Mouse (Mus musculus): ENCODE results near the gene Nnmt. TPM values are rescaled to one million over a fixed set of nuclear protein-coding genes. Genes with fewer than 3 reads are reported as not detected.

Gene Nnmt
- polyA plus RNA-seq, 1 experiment from 2014 or later: 13.3 TPM

GRCm38 (mm10) chr9:48604226-48604625, 727 bp downstream of the Nnmt start:
- ATAC-seq (ENCODE audit: insufficient number of reproducible peaks, low FRiP score, low TSS enrichment, low read depth): no peak
- Histone ChIP-seq H3K4me3 (replicated peaks) (no peak overlapping the region), H3K4me2 (replicated peaks) (no peak overlapping the region), H3K9me3 (replicated peaks) (no peaks in the 10 kb centered on the region), H3K9ac (no peak overlapping the region), H3K36me3 (no peaks in the 10 kb centered on the region), H3K4me1 (peaks cover 9% of the 10 kb centered on the region; the same call in 1 of the 2 replicates), H3K27ac (replicated peaks) (no peak overlapping the region), H3K27me3 (no peaks in the 10 kb centered on the region)
- 50% methylated on average over 1 of the region's 1 CpGs for WGBS

GRCm38 (mm10) chr9:48600881-48601280, 4.1 kb downstream of the Nnmt start:
- Histone ChIP-seq H3K36me3 (no peaks in the 10 kb centered on the region), H3K9me3 (replicated peaks) (no peaks in the 10 kb centered on the region), H3K27me3 (no peaks in the 10 kb centered on the region), H3K4me1 (peaks cover 9% of the 10 kb centered on the region; the same call in 1 of the 2 replicates), H3K4me3 (replicated peaks) (no peak overlapping the region), H3K9ac (no peak overlapping the region), H3K4me2 (replicated peaks) (no peak overlapping the region), H3K27ac (replicated peaks) (no peak overlapping the region)
- WGBS: 77% methylated on average over 9 of the region's 9 CpGs
- no peak for ATAC-seq (ENCODE audit: insufficient number of reproducible peaks, low FRiP score, low TSS enrichment, low read depth)

GRCm38 (mm10) chr9:48600066-48600465, 4.9 kb downstream of the Nnmt start:
- WGBS: 49% methylated on average over 2 of the region's 2 CpGs
- H3K9ac ChIP-seq: no peak overlapping the region

GRCm38 (mm10) chr9:48597494-48597893, 7.5 kb downstream of the Nnmt start:
- Histone ChIP-seq H3K9me3 (replicated peaks) (no peaks in the 10 kb centered on the region), H3K9ac (no peak overlapping the region), H3K36me3 (no peaks in the 10 kb centered on the region), H3K4me1 (peaks cover 6% of the 10 kb centered on the region; the same call in 1 of the 2 replicates), H3K4me2 (replicated peaks) (no peak overlapping the region), H3K27me3 (no peaks in the 10 kb centered on the region), H3K27ac (replicated peaks) (no peak overlapping the region), H3K4me3 (replicated peaks) (no peak overlapping the region)
- no peak for ATAC-seq (ENCODE audit: insufficient number of reproducible peaks, low FRiP score, low TSS enrichment, low read depth)
- WGBS: 77% methylated on average over 5 of the region's 5 CpGs

More at GRCm38 (mm10) chr9:48600066-48600465, 4.9 kb downstream of the Nnmt start:
- Histone ChIP-seq H3K4me1 (peaks cover 6% of the 10 kb centered on the region; the same call in 1 of the 2 replicates), H3K4me2 (replicated peaks) (no peak overlapping the region), H3K27ac (replicated peaks) (no peak overlapping the region; the same call in 1 of the 2 replicates), H3K36me3 (no peaks in the 10 kb centered on the region), H3K4me3 (replicated peaks) (no peak overlapping the region), H3K27me3 (no peaks in the 10 kb centered on the region), H3K9me3 (replicated peaks) (no peaks in the 10 kb centered on the region)
- no peak for ATAC-seq (ENCODE audit: insufficient number of reproducible peaks, low FRiP score, low TSS enrichment, low read depth)

- peak; percentile 54; the same call in 1 of the 2 replicates for ATAC-seq (ENCODE audit: insufficient number of reproducible peaks, low FRiP score, low TSS enrichment, low read depth)
- Histone ChIP-seq H3K9ac (no peak overlapping the region), H3K36me3 (no peaks in the 10 kb centered on the region), H3K4me1 (peaks cover 6% of the 10 kb centered on the region; the same call in 1 of the 2 replicates), H3K4me3 (replicated peaks) (no peak overlapping the region), H3K27me3 (no peaks in the 10 kb centered on the region), H3K27ac (replicated peaks) (no peak overlapping the region), H3K4me2 (replicated peaks) (no peak overlapping the region), H3K9me3 (replicated peaks) (no peaks in the 10 kb centered on the region)
- 64% methylated on average over 11 of the region's 11 CpGs for WGBS
Measured at GRCm38 (mm10) chr9:48596924-48597323, 8.0 kb downstream of the Nnmt start.

- 52% methylated on average over 8 of the region's 8 CpGs for WGBS
- no peaks in the 10 kb centered on the region for H3K4me1 ChIP-seq
- no peak overlapping the region for H3K4me2 ChIP-seq (replicated peaks)
- H3K27me3 ChIP-seq: no peaks in the 10 kb centered on the region
- H3K9me3 ChIP-seq (replicated peaks): no peaks in the 10 kb centered on the region
- H3K27ac ChIP-seq (replicated peaks): no peak overlapping the region
- no peaks in the 10 kb centered on the region for H3K36me3 ChIP-seq
- no peak overlapping the region for H3K4me3 ChIP-seq (replicated peaks)
- H3K9ac ChIP-seq: no peak overlapping the region
- ATAC-seq (ENCODE audit: insufficient number of reproducible peaks, low FRiP score, low TSS enrichment, low read depth): no peak
Measured at GRCm38 (mm10) chr9:48593915-48594314, 11.0 kb downstream of the Nnmt start.

GRCm38 (mm10) chr9:48590606-48591005, 14.3 kb downstream of the Nnmt start:
- 78% methylated on average over 4 of the region's 4 CpGs for WGBS
- H3K36me3 ChIP-seq: no peaks in the 10 kb centered on the region
- no peaks in the 10 kb centered on the region for H3K27me3 ChIP-seq
- H3K9ac ChIP-seq: no peak overlapping the region
- H3K27ac ChIP-seq (replicated peaks): no peak overlapping the region
- H3K4me2 ChIP-seq (replicated peaks): no peak overlapping the region
- H3K4me3 ChIP-seq (replicated peaks): no peak overlapping the region
- H3K9me3 ChIP-seq (replicated peaks): no peaks in the 10 kb centered on the region
- ATAC-seq (ENCODE audit: insufficient number of reproducible peaks, low FRiP score, low TSS enrichment, low read depth): no peak
- no peaks in the 10 kb centered on the region for H3K4me1 ChIP-seq

- no peaks in the 10 kb centered on the region for H3K9me3 ChIP-seq (replicated peaks)
- H3K4me2 ChIP-seq (replicated peaks): no peak overlapping the region
- H3K27ac ChIP-seq (replicated peaks): no peak overlapping the region
- no peak for ATAC-seq (ENCODE audit: insufficient number of reproducible peaks, low FRiP score, low TSS enrichment, low read depth)
- 8% methylated on average over 4 of the region's 4 CpGs for WGBS
- no peak overlapping the region for H3K9ac ChIP-seq
- no peak overlapping the region for H3K4me3 ChIP-seq (replicated peaks)
- no peaks in the 10 kb centered on the region for H3K27me3 ChIP-seq
- no peaks in the 10 kb centered on the region for H3K36me3 ChIP-seq
- no peaks in the 10 kb centered on the region for H3K4me1 ChIP-seq
Measured at GRCm38 (mm10) chr9:48586332-48586731, 18.6 kb downstream of the Nnmt start.

GRCm38 (mm10) chr9:48580808-48581207, 24.1 kb downstream of the Nnmt start:
- no peak overlapping the region for H3K9ac ChIP-seq
- no peaks in the 10 kb centered on the region for H3K36me3 ChIP-seq
- H3K9me3 ChIP-seq (replicated peaks): no peaks in the 10 kb centered on the region
- no peaks in the 10 kb centered on the region for H3K4me1 ChIP-seq
- no peak overlapping the region for H3K4me3 ChIP-seq (replicated peaks)
- H3K27me3 ChIP-seq: no peaks in the 10 kb centered on the region
- 61% methylated on average over 1 of the region's 1 CpGs for WGBS
- no peak for ATAC-seq (ENCODE audit: insufficient number of reproducible peaks, low FRiP score, low TSS enrichment, low read depth)
- H3K4me2 ChIP-seq (replicated peaks): no peak overlapping the region
- H3K27ac ChIP-seq (replicated peaks): no peak overlapping the region

- Histone ChIP-seq H3K27me3 (0 out of 2 replicates have a peak, but pooled peaks cover 6% of the 10 kb centered on the region), H3K4me3 (replicated peaks) (no peak overlapping the region), H3K27ac (replicated peaks) (no peak overlapping the region), H3K9ac (no peak overlapping the region), H3K36me3 (no peaks in the 10 kb centered on the region), H3K4me1 (no peaks in the 10 kb centered on the region), H3K4me2 (replicated peaks) (no peak overlapping the region), H3K9me3 (replicated peaks) (no peaks in the 10 kb centered on the region)
- WGBS: 90% methylated on average over 5 of the region's 5 CpGs
- no peak for ATAC-seq (ENCODE audit: insufficient number of reproducible peaks, low FRiP score, low TSS enrichment, low read depth)
Measured at GRCm38 (mm10) chr9:48562388-48562787, 42.6 kb downstream of the Nnmt start.

- no peaks in the 10 kb centered on the region for H3K4me1 ChIP-seq
- no peak overlapping the region for H3K4me2 ChIP-seq (replicated peaks)
- 26% methylated on average over 4 of the region's 4 CpGs for WGBS
- no peaks in the 10 kb centered on the region for H3K36me3 ChIP-seq
- ATAC-seq (ENCODE audit: insufficient number of reproducible peaks, low FRiP score, low TSS enrichment, low read depth): no peak
- H3K9me3 ChIP-seq (replicated peaks): no peaks in the 10 kb centered on the region
- H3K4me3 ChIP-seq (replicated peaks): no peak overlapping the region
- 0 out of 2 replicates have a peak, but pooled peaks cover 6% of the 10 kb centered on the region for H3K27me3 ChIP-seq
- no peak overlapping the region for H3K9ac ChIP-seq
- H3K27ac ChIP-seq (replicated peaks): no peak overlapping the region
Measured at GRCm38 (mm10) chr9:48559482-48560139, 45.3 kb downstream of the Nnmt start.

GRCm38 (mm10) chr9:48558637-48559036, 46.3 kb downstream of the Nnmt start:
- ATAC-seq (ENCODE audit: insufficient number of reproducible peaks, low FRiP score, low TSS enrichment, low read depth): no peak
- 66% methylated on average over 4 of the region's 4 CpGs for WGBS
- no peaks in the 10 kb centered on the region for H3K36me3 ChIP-seq

More at GRCm38 (mm10) chr9:48558637-48559036, 46.3 kb downstream of the Nnmt start:
- no peak overlapping the region for H3K4me3 ChIP-seq (replicated peaks)
- H3K4me2 ChIP-seq (replicated peaks): no peak overlapping the region
- H3K9ac ChIP-seq: no peak overlapping the region
- no peaks in the 10 kb centered on the region for H3K4me1 ChIP-seq
- no peaks in the 10 kb centered on the region for H3K9me3 ChIP-seq (replicated peaks)
- no peak overlapping the region for H3K27ac ChIP-seq (replicated peaks)
- H3K27me3 ChIP-seq: 0 out of 2 replicates have a peak, but pooled peaks cover 6% of the 10 kb centered on the region

Data from embryonic facial prominence, embryonic 15.5 days (tissue).